Mouse (Mus musculus) limb, embryonic 14.5 days (tissue): Measurements from ENCODE around the gene Tm6sf1. TPM values are rescaled to one million over a fixed set of nuclear protein-coding genes. Genes with fewer than 3 reads are reported as not detected.

Experiments used
- ATAC-seq: fragments of 200-750 bp; cut with Nextera tagmentation; 2 replicates; pipeline ENCODE4 v1.8.0; 2017; ENCODE audit warnings: low read depth, moderate number of reproducible peaks, moderate TSS enrichment; ENCODE audit not compliant: low FRiP score
- DNase-seq: peaks from one replicate; pipeline ENCODE4 v3.0.0-alpha.2; 2015; ENCODE audit warnings: low spot score
- H3K27ac ChIP-seq: fragments of 300-500 bp; sonication (generic); replicated peaks from 2 replicates; pipeline ENCODE4 v1.5.1; 2014; ENCODE audit warnings: low read depth, mild to moderate bottlenecking, low read length, moderate library complexity, mixed read lengths
- H3K27me3 ChIP-seq: fragments of 300-500 bp; sonication (generic); 2 replicates; pipeline ENCODE4 v1.6.1; 2014; ENCODE audit warnings: low read length, mixed read lengths; ENCODE audit not compliant: control insufficient read depth, insufficient read depth
- H3K36me3 ChIP-seq: fragments of 300-500 bp; sonication (generic); 2 replicates; pipeline ENCODE4 v1.6.1; 2014; ENCODE audit warnings: mild to moderate bottlenecking, low read length, moderate library complexity, mixed read lengths; ENCODE audit not compliant: control insufficient read depth, insufficient read depth
- H3K4me1 ChIP-seq: fragments of 300-500 bp; sonication (generic); 2 replicates; pipeline ENCODE4 v1.6.1; 2014; ENCODE audit warnings: antibody characterized with exemption, low read length, mixed read lengths; ENCODE audit not compliant: control insufficient read depth, insufficient read depth
- H3K4me2 ChIP-seq: fragments of 300-500 bp; sonication (generic); replicated peaks from 2 replicates; pipeline ENCODE4 v1.6.1; 2014; ENCODE audit warnings: low read depth, mild to moderate bottlenecking, low read length, moderate library complexity; ENCODE audit not compliant: severe bottlenecking
- H3K4me3 ChIP-seq: fragments of 300-500 bp; sonication (generic); replicated peaks from 2 replicates; pipeline ENCODE4 v1.5.1; 2014; ENCODE audit warnings: low read length
- H3K9ac ChIP-seq: fragments of 300-500 bp; sonication (generic); 2 replicates; pipeline ENCODE4 v1.6.1; 2014; ENCODE audit warnings: mild to moderate bottlenecking, low read depth, low read length, moderate library complexity; ENCODE audit not compliant: severe bottlenecking
- H3K9me3 ChIP-seq: fragments of 300-500 bp; sonication (generic); 2 replicates; pipeline ENCODE4 v1.6.1; 2016; ENCODE audit warnings: low read length; ENCODE audit not compliant: control insufficient read depth
- POLR2A ChIP-seq: fragments of 200-500 bp; IDR thresholded peaks from 2 replicates; pipeline ENCODE4 v1.8.0; 2012; ENCODE audit warnings: inconsistent platforms, mild to moderate bottlenecking, moderate library complexity, borderline replicate concordance; ENCODE audit not compliant: insufficient read depth, insufficient read length; ENCODE audit errors: extremely low read depth
- WGBS: fragments of 180-500 bp; shearing (Covaris S2); extraction: QIAGEN DNeasy Blood & Tissue Kit; methylation state at CpG from one replicate; pipeline ENCODE4 v1.1.7; 2014; 5-methylcytosine and 5-hydroxymethylcytosine counted together
- polyA plus RNA-seq, 2 experiments: library from polyadenylated mRNA; depleted of rRNA in 1 of 2; stranded (reverse) in 1 of 2; unstranded in 1 of 2; fragments of >200 nt; fragmentation: Nextera tagmentation in 1 of 2; extraction: Ambion mirVana in 1 of 2; gene quantifications; 2 replicates each; pipeline versions ENCODE4 v1.2.1 to v1.2.3; 2012 to 2014

Gene Tm6sf1
- polyA plus RNA-seq, 2 experiments: 26.6 to 49.0 TPM

DNA sequence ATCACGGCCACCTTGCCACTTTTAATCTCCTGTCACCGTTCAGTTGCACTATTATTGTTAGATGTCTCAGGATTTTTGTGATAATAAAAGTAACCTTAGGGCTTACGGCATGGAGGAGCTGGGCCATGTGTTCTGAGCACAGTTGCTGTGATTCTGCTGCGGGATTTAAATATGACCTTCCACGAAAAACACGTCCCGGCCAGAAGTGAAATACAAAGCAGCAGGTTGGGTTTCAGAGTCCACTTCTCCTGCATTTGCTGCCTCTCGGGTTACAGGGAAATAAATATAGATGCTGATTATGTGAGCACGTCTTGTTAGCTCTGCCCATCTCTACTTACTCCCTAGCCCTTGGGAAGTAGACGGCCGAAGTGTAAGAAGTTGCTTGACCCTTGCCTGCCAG, 14.0 kb upstream of the Tm6sf1 start:
- no peak for ATAC-seq
- Histone ChIP-seq H3K27me3 (no peaks in the 10 kb centered on the region), H3K36me3 (no peaks in the 10 kb centered on the region), H3K4me3 (no peak overlapping the region), H3K9me3 (no peaks in the 10 kb centered on the region), H3K4me1 (peaks cover 4% of the 10 kb centered on the region; the same call in 1 of the 2 replicates), H3K9ac (no peak overlapping the region), H3K27ac (no peak overlapping the region), H3K4me2 (no peak overlapping the region)
- no peak for TF ChIP-seq POLR2A
- DNase-seq: no peak
- 52% methylated on average over 11 of the region's 11 CpGs for WGBS

DNA sequence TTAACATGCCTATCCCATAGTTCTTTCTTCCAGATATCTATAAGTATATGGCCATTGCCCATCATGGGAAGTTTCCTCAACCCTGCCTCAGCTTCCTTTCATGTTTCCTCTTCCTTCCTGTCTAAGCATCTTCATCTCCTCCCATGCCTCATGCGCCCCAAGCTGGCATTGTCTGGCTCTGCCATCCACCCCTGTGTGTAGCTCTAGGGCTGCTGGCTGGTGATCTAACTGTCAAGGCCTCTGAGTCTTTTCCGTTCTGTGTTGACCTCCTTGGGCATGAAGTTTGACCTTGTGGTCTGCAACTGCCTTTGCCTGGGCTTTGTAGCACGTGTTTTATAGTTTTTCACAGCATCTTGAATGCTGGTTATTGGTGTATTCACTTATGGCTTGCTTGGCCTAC, 13.5 kb upstream of the Tm6sf1 start:
- TF ChIP-seq POLR2A: no peak
- no peak overlapping the region for H3K9ac ChIP-seq
- no peak overlapping the region for H3K27ac ChIP-seq
- H3K4me1 ChIP-seq: peaks cover 4% of the 10 kb centered on the region; the same call in 1 of the 2 replicates
- WGBS: 61% methylated on average over 3 of the region's 3 CpGs
- H3K4me3 ChIP-seq: no peak overlapping the region
- no peak overlapping the region for H3K4me2 ChIP-seq
- no peaks in the 10 kb centered on the region for H3K36me3 ChIP-seq
- no peaks in the 10 kb centered on the region for H3K9me3 ChIP-seq
- no peak for DNase-seq
- ATAC-seq: no peak
- H3K27me3 ChIP-seq: no peaks in the 10 kb centered on the region

DNA sequence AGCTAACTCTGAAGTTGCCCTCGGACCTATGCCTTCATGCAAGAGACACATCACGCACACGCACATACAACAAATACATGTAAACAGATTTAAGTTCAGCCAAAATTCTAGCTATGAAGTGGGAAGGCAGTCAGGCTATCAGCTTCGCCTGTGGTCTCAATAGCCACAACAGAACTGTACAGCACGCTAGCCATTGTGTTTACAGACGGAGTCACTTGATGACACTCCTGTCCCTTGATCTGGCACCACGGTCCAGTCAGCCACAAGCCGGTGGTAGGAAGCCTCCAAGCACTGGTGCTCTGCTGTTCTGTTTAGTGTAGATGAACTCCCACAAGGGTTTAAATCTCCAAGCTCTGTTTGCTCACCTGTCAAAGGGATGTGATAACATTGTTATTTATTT, 12.8 kb upstream of the Tm6sf1 start:
- Histone ChIP-seq H3K9ac (no peak overlapping the region), H3K4me1 (peaks cover 4% of the 10 kb centered on the region; the same call in 1 of the 2 replicates), H3K36me3 (no peaks in the 10 kb centered on the region), H3K27ac (no peak overlapping the region), H3K4me3 (no peak overlapping the region), H3K9me3 (no peaks in the 10 kb centered on the region), H3K27me3 (no peaks in the 10 kb centered on the region), H3K4me2 (no peak overlapping the region)
- TF ChIP-seq POLR2A: no peak
- DNase-seq: no peak
- ATAC-seq: no peak
- WGBS: 80% methylated on average over 8 of the region's 8 CpGs

DNA sequence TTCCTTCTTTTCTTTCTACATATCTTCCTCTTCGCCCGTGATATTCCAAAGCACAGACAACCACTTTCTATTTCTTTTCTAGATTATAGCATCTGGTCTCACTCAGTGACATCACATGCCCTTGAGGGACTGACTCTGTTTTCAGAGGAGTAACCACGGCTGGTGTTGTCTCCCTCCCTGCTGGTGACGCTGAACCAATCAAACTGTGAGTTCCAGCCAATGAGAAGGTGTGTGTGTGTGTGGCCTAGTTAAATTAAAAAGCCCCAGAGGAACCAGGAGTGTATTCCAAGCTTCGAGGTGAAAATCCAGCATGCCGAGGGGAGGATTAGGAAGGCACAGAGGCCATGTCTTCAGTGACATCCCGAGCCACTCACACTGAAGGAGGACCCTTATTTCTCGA, 11.8 kb upstream of the Tm6sf1 start:
- no peak for ATAC-seq
- TF ChIP-seq POLR2A: no peak
- peaks cover 4% of the 10 kb centered on the region; the same call in 1 of the 2 replicates for H3K4me1 ChIP-seq
- H3K27ac ChIP-seq: no peak overlapping the region
- H3K4me2 ChIP-seq: no peak overlapping the region
- no peak overlapping the region for H3K4me3 ChIP-seq
- H3K27me3 ChIP-seq: no peaks in the 10 kb centered on the region
- no peak overlapping the region for H3K9ac ChIP-seq
- WGBS: 33% methylated on average over 8 of the region's 8 CpGs
- H3K36me3 ChIP-seq: no peaks in the 10 kb centered on the region
- DNase-seq: no peak
- H3K9me3 ChIP-seq: no peaks in the 10 kb centered on the region

DNA sequence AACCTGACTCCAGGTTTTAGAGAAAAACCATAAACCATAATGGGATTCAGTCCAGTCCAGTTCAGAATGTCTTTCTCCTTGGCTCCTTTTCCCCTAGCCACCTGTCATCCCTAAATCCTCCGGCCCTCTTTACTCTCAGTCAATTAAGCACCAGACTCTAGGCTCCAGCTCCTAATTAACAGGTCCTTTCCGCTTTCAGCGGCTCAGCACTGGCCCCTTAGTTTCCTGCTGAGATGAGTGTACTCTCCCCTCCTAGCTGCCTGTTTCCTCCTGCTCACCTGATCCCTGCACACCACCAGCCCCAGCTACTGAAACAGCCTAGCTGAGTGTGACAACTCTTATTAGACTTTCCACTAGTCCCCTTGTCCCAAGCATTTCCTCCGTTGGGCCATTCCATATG, 11.0 kb upstream of the Tm6sf1 start:
- no peak overlapping the region for H3K27ac ChIP-seq
- ATAC-seq (no peak), DNase-seq (no peak)
- no peaks in the 10 kb centered on the region for H3K9me3 ChIP-seq
- no peaks in the 10 kb centered on the region for H3K36me3 ChIP-seq
- TF ChIP-seq POLR2A: no peak
- H3K27me3 ChIP-seq: no peaks in the 10 kb centered on the region
- no peak overlapping the region for H3K9ac ChIP-seq
- H3K4me1 ChIP-seq: peaks cover 4% of the 10 kb centered on the region; the same call in 1 of the 2 replicates
- WGBS: 17% methylated on average over 4 of the region's 4 CpGs
- no peak overlapping the region for H3K4me3 ChIP-seq
- no peak overlapping the region for H3K4me2 ChIP-seq

DNA sequence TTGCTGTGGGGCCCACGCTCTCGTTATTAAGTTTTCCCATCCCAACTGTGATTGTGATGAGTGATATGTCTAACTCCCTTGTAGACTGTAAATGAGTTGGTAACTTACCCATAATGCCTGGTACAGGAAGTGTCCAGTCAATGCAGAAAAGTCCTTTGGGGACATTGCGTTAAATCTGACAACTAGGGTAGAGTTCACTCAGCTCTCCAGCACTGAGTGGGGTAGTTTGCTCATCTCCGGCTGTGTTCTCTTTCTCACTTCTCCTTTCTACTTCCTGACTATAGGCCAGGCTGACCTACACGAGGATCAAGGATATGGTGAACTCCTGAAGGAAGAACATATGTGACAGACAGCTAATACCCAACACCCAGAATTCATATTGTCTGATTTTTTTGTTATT, 9.6 kb upstream of the Tm6sf1 start:
- 87% methylated on average over 5 of the region's 5 CpGs for WGBS
- no peak for DNase-seq

More for the DNA sequence above, 9.6 kb upstream of the Tm6sf1 start:
- H3K27me3 ChIP-seq: no peaks in the 10 kb centered on the region
- TF ChIP-seq POLR2A: no peak
- H3K9ac ChIP-seq: no peak overlapping the region
- H3K36me3 ChIP-seq: no peaks in the 10 kb centered on the region
- H3K4me1 ChIP-seq: peaks cover 4% of the 10 kb centered on the region; the same call in 1 of the 2 replicates
- no peak overlapping the region for H3K27ac ChIP-seq
- no peak overlapping the region for H3K4me3 ChIP-seq
- no peak for ATAC-seq
- no peaks in the 10 kb centered on the region for H3K9me3 ChIP-seq
- no peak overlapping the region for H3K4me2 ChIP-seq
